Mouse (Mus musculus) A20 (cell line): ENCODE results near the gene Prr3.
A peak's percentile ranks its signal among the peaks of the same experiment; 100 is the strongest.
"Not testable (repeated sequence)": the region's sequence is repeated elsewhere in the genome, so short reads cannot be mapped to it uniquely, and the experiment has no call there.

Experiments used
- DNase-seq: peaks from one replicate; pipeline ENCODE4 v3.0.0-alpha.2; 2011; ENCODE audit warnings: low read depth, low spot score

Gene Prr3

DNA sequence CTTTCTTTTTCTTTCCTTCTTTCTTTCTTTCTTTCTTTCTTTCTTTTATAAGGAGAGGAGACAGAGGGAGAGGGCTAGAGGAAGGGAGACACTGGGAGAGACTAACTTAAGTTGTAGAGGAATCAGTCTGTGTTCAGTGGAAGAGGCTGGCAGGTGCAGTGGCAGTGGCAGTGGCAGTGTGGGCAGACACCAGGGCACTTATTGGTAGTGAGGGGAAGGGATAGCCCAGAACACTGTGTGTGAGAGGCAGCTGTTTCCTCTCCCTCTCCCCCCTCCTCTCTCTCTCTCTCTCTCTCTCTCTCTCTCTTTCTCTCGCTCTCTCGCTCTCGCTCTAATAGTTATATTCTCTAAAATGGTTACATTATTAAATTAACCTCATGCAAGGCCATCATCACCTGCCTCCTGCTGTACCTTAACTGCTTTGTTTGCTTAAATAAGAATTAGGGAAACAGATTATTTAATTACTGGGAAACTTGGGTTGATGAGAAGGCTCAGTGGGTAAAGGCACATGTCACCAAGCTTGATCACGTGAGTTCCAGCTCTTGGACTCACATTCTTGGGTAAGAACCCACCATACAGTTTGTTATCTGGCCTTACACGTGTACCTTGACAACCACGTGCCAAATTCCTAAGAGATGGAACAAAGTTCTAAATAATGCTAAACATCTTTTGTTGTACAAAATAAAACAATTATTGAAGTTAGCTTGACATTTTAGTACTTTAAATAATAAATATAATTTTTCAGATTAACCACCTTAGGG, 18.7 kb upstream of the Prr3 start:
- peak; percentile 75 for DNase-seq

GRCm38 (mm10) chr17:35997713-35998510, 17.9 kb upstream of the Prr3 start:
- peak; percentile 87 for DNase-seq

GRCm38 (mm10) chr17:35996949-35997348, 16.9 kb upstream of the Prr3 start:
- DNase-seq = peak; percentile 99

- no peak for DNase-seq
Observed at GRCm38 (mm10) chr17:35994879-35995240, 14.8 kb upstream of the Prr3 start.

DNA sequence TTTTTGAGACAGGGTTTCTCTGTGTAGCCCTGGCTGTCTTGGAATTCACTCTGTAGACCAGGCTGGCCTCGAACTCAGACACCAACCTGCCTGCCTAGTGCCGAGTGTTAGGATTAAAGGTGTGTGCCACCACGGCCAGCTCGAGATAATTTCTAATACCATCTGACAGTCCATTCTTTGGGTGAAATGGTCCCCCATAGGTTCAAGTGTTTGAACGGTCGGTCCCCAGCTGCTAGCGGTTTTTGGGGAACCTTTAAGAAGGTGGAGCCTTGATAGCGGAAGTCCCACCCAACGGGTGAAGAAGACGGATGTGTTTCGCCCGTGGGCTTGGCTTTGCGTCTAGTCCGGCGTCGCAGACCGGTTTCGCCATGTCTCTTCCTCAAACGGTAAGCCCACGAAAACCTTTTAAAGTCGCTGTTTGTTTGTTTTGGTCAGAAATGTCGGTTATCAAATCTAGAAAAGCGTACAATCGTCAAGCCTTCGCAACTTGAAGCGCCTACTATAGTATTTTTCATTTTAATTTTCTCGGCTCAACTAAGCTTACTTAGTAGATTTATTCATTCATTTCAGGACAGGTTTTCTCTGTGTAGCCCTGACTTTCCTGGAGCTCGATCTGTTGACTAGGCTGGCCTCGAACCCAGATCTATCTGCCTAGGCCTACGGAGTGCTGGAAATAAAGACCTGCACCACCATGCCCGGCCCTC, 14.3 kb upstream of the Prr3 start:
- peak; percentile 94 for DNase-seq

DNA sequence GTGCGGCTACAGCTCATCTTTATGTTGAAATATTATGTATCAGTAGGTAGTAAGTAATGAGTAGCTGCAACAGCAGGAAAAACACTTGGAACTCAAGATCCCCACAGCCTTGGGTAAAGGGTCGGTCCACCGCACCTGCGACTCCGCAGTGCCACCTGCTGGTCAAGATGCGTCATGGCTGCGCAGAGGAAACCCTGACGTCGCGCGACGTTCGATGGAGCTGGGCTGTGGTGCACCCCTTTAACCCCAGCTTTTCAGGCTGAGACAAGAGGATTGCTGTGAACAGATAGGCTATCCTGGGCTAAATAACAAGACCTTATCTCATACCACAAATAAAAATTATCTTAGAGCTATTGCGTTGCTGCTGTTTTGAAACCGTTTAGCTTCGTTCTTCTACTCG, 13.6 kb upstream of the Prr3 start:
- DNase-seq = peak; percentile 90

DNA sequence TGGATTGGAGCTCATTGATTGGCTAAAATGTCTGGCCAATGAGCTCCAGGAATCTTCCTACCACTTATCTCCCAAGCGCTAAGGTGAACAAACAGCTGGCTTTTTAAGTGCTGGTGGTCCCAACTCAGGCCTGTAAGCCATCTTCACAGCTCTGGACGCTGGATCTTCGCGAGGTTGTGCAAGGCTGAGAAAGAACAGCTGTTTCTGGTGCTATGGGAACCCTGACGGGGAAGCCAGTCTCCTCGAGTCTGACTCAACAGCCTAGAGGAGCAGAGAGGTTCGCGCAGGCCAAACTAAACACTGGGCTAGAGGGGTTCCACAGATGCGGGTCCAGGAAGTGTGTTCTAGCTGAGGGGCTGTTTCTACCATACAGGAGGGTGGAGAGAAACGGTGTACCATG, 11.7 kb upstream of the Prr3 start:
- DNase-seq = no peak

GRCm38 (mm10) chr17:35981776-35982175, 1.7 kb upstream of the Prr3 start:
- DNase-seq = no peak

GRCm38 (mm10) chr17:35980363-35980754, 323 bp upstream of the Prr3 start:
- no peak for DNase-seq

GRCm38 (mm10) chr17:35978811-35979400, 1.1 kb downstream of the Prr3 start:
- peak; percentile 97 for DNase-seq

GRCm38 (mm10) chr17:35972131-35972530, 7.9 kb downstream of the Prr3 start:
- no peak for DNase-seq

GRCm38 (mm10) chr17:35969418-35970389, 10.3 kb downstream of the Prr3 start, which contains the start of gene Abcf1:
TSS of gene Abcf1 (minus strand) at chr17:35969761.
- peak; percentile 98 for DNase-seq

GRCm38 (mm10) chr17:35967621-35968020, 12.4 kb downstream of the Prr3 start:
- no peak for DNase-seq

GRCm38 (mm10) chr17:35963279-35963678, 16.8 kb downstream of the Prr3 start:
- DNase-seq = no peak

DNA sequence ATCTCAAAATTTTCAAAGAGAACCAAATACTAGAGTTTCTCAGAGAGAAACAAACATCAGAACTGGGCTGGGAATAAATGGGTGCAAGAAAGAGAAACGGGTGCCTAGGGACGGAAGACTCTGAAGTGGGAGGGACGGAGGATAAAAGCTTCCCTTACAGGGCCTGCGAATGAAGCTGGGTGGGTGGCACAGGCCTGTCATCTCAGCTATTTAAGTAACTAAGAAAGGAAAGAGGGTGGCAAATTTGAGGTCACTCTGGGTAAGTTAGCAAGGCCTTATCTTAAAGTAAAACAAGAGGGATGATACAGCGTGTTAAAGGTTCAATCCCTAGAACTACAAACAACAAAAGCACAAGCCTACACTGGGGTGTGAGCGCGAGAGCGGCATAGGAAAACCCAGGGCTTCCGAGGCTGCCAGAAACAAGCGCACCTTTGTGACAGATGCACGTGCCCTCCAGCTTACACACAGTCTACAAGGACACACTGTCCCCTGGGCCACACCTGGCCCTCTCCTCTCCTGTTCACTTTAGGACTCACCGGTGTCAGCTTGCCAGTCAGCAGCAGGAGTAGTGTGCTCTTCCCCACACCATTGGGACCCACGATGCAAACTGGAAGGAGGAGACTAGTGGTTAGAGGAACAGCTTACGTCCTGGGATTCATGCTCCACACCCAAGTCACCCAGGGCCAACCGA, 21.4 kb downstream of the Prr3 start:
- no peak for DNase-seq

DNA sequence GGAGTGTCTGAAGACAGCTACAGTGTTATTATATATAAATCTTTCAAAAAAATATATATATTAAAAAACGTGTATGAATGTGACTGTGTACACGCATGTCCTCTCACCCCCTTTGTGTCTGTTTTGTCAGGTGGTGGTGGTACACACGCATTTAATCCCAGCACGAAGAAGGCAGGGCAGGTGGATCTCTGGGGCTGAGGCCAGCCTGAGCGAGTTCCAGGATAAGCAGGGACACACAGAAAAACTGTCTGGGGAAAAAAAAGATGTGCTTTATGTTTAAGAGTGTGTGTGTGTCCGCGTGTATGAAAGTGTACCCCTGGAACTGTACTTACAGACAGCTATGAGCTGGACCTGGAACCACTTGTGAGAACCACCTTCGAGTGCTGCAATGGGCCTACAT, 25.4 kb downstream of the Prr3 start:
- no peak for DNase-seq

- not testable (repeated sequence) for DNase-seq
Observed at GRCm38 (mm10) chr17:35952559-35952958, 27.5 kb downstream of the Prr3 start.

GRCm38 (mm10) chr17:35950946-35951345, 29.1 kb downstream of the Prr3 start:
- not testable (repeated sequence) for DNase-seq

DNA sequence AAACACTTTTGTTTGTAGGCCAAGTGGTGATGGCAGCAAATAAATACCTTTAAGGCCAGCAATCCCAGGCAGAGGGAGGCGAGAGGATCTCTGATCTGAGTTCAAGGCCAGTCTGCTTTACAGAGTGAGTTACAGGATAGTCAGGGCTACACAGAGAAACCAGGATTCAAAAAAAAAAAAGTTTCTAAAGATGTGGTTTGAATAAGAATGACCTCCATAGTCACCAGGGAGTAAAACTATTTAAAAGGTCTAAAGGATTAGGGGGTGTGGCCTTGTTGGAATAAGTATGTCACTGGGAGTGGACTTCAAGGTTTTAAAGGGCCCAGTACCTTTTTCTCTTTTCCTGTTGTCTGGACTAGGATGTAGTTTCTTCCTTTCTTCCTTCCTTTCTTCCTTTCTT, 40.1 kb downstream of the Prr3 start:
- no peak for DNase-seq

- no peak for DNase-seq
Observed at GRCm38 (mm10) chr17:35939108-35939507, 40.9 kb downstream of the Prr3 start.
